Mouse (Mus musculus) thymus, adult 2 months (tissue): ENCODE data around the gene Arhgap10. TPM values are rescaled to one million over a fixed set of nuclear protein-coding genes. Genes with fewer than 3 reads are reported as not detected.

Experiments
- DNase-seq: peaks from one replicate; pipeline ENCODE4 v3.0.0; 2021
- H3K27ac ChIP-seq: fragments of 200-500 bp; 2 replicates; pipeline ENCODE4 v1.5.1; 2012; ENCODE audit warnings: low read length, control low read depth; ENCODE audit not compliant: control insufficient read depth, insufficient read depth
- H3K27me3 ChIP-seq: fragments of 200-500 bp; 2 replicates; pipeline ENCODE4 v1.6.1; 2012; ENCODE audit warnings: mild to moderate bottlenecking, low read length, moderate library complexity, mixed read lengths; ENCODE audit not compliant: control insufficient read depth, insufficient read depth
- H3K36me3 ChIP-seq: fragments of 200-500 bp; 2 replicates; pipeline ENCODE4 v1.6.1; 2012; ENCODE audit warnings: mild to moderate bottlenecking, low read length, moderate library complexity; ENCODE audit not compliant: control insufficient read depth, insufficient read depth
- H3K4me1 ChIP-seq: fragments of 200-500 bp; replicated peaks from 2 replicates; pipeline ENCODE4 v1.6.1; 2012; ENCODE audit warnings: low read length; ENCODE audit not compliant: control insufficient read depth, insufficient read depth
- H3K4me3 ChIP-seq: fragments of 200-500 bp; 2 replicates; pipeline ENCODE4 v1.5.1; 2012; ENCODE audit warnings: mild to moderate bottlenecking, low read length, control low read depth, moderate library complexity; ENCODE audit not compliant: control insufficient read depth, insufficient read depth
- CTCF ChIP-seq: fragments of 200-500 bp; IDR thresholded peaks from 2 replicates; pipeline ENCODE4 v1.5.1; 2012; ENCODE audit warnings: mild to moderate bottlenecking, control low read depth, low read length, moderate library complexity, borderline replicate concordance; ENCODE audit not compliant: control insufficient read depth, poor library complexity, insufficient read depth; ENCODE audit errors: extremely low read depth
- POLR2A ChIP-seq: fragments of 200-500 bp; IDR thresholded peaks from 2 replicates; pipeline ENCODE4 v1.6.1; 2012; ENCODE audit warnings: mild to moderate bottlenecking, low read length, control low read depth, moderate library complexity; ENCODE audit not compliant: control insufficient read depth, poor library complexity, insufficient read depth; ENCODE audit errors: extremely low read depth
- WGBS: fragments of 180-500 bp; shearing (Covaris S2); methylation state at CpG from one replicate; pipeline ENCODE4 v1.1.7; 2018; 5-methylcytosine and 5-hydroxymethylcytosine counted together
- polyA plus RNA-seq: library from polyadenylated mRNA; depleted of rRNA; stranded (reverse); fragments of >200 nt; gene quantifications from 2 replicates; pipeline ENCODE4 v1.2.3, GENCODE M21; 2012

Gene Arhgap10
- polyA plus RNA-seq, 1 experiment: 12.9 TPM

- TF ChIP-seq POLR2A (no peak), CTCF (no peak)
- H3K27ac ChIP-seq: no peak overlapping the region
- no peaks in the 10 kb centered on the region for H3K27me3 ChIP-seq
- H3K36me3 ChIP-seq: no peaks in the 10 kb centered on the region
- peaks cover 8% of the 10 kb centered on the region; the same call in 1 of the 2 replicates for H3K4me1 ChIP-seq
- DNase-seq: no peak
- no peak overlapping the region for H3K4me3 ChIP-seq
- 90% methylated on average over 6 of the region's 6 CpGs for WGBS
Measured at GRCm38 (mm10) chr8:77440324-77440880, 77.4 kb downstream of the Arhgap10 start.

GRCm38 (mm10) chr8:77439670-77440069, 78.1 kb downstream of the Arhgap10 start:
- Histone ChIP-seq H3K36me3 (no peaks in the 10 kb centered on the region), H3K4me1 (peaks cover 8% of the 10 kb centered on the region; the same call in 1 of the 2 replicates)

GRCm38 (mm10) chr8:77437807-77438493, 79.8 kb downstream of the Arhgap10 start:
- 92% methylated on average over 9 of the region's 9 CpGs for WGBS
- H3K4me3 ChIP-seq: no peak overlapping the region
- peaks cover 8% of the 10 kb centered on the region; the same call in 1 of the 2 replicates for H3K4me1 ChIP-seq
- H3K36me3 ChIP-seq: no peaks in the 10 kb centered on the region
- no peak for DNase-seq
- TF ChIP-seq POLR2A (no peak), CTCF (no peak)
- H3K27me3 ChIP-seq: no peaks in the 10 kb centered on the region
- H3K27ac ChIP-seq: no peak overlapping the region

More at GRCm38 (mm10) chr8:77439670-77440069, 78.1 kb downstream of the Arhgap10 start:
- H3K4me3 ChIP-seq: no peak overlapping the region
- no peaks in the 10 kb centered on the region for H3K27me3 ChIP-seq
- H3K27ac ChIP-seq: no peak overlapping the region
- DNase-seq: no peak
- TF ChIP-seq POLR2A: no peak
- TF ChIP-seq CTCF: no peak
- 96% methylated on average over 2 of the region's 2 CpGs for WGBS

GRCm38 (mm10) chr8:77436013-77436990, 81.5 kb downstream of the Arhgap10 start:
- Histone ChIP-seq H3K36me3 (no peaks in the 10 kb centered on the region), H3K4me1 (peaks cover 8% of the 10 kb centered on the region; the same call in 1 of the 2 replicates), H3K4me3 (no peak overlapping the region), H3K27me3 (no peaks in the 10 kb centered on the region), H3K27ac (no peak overlapping the region)
- 68% methylated on average over 15 of the region's 15 CpGs for WGBS
- DNase-seq: no peak
- TF ChIP-seq POLR2A (no peak), CTCF (no peak)

- Histone ChIP-seq H3K27me3 (no peaks in the 10 kb centered on the region), H3K36me3 (no peaks in the 10 kb centered on the region), H3K4me3 (no peak overlapping the region), H3K4me1 (peaks cover 8% of the 10 kb centered on the region; the same call in 1 of the 2 replicates), H3K27ac (no peak overlapping the region)
- no peak for DNase-seq
- 65% methylated on average over 4 of the region's 4 CpGs for WGBS
- TF ChIP-seq POLR2A (no peak), CTCF (no peak)
Measured at GRCm38 (mm10) chr8:77433221-77433620, 84.5 kb downstream of the Arhgap10 start.

- H3K4me3 ChIP-seq: no peak overlapping the region
- TF ChIP-seq POLR2A: no peak
- TF ChIP-seq CTCF: no peak
- no peak overlapping the region for H3K27ac ChIP-seq
- no peaks in the 10 kb centered on the region for H3K36me3 ChIP-seq
- WGBS: 82% methylated on average over 10 of the region's 10 CpGs
- H3K4me1 ChIP-seq: peaks cover 8% of the 10 kb centered on the region; the same call in 1 of the 2 replicates
- H3K27me3 ChIP-seq: no peaks in the 10 kb centered on the region
- DNase-seq: no peak
Measured at GRCm38 (mm10) chr8:77432726-77433125, 85.0 kb downstream of the Arhgap10 start.
